Mouse (Mus musculus) forebrain, embryonic 14.5 days (tissue): ENCODE results near the gene Pum3. TPM values are rescaled to one million over a fixed set of nuclear protein-coding genes. Genes with fewer than 3 reads are reported as not detected.

ENCODE experiments used
- ATAC-seq: fragments of 200-750 bp; cut with Nextera tagmentation; 2 replicates; pipeline ENCODE4 v1.8.0; 2017; ENCODE audit warnings: mild to moderate bottlenecking, moderate library complexity
- DNase-seq: peaks from one replicate; pipeline ENCODE4 v3.0.0-alpha.2; 2015; ENCODE audit warnings: low spot score
- H3K27ac ChIP-seq: fragments of 300-500 bp; sonication (generic); 2 replicates; pipeline ENCODE4 v1.5.1; 2014; ENCODE audit warnings: low read depth, mild to moderate bottlenecking, control low read depth, low read length, moderate library complexity
- H3K27me3 ChIP-seq: fragments of 300-500 bp; sonication (generic); replicated peaks from 2 replicates; pipeline ENCODE4 v1.6.1; 2014; ENCODE audit warnings: low read length, control low read depth, mixed read lengths; ENCODE audit not compliant: control insufficient read depth, insufficient read depth
- H3K36me3 ChIP-seq: fragments of 300-500 bp; sonication (generic); 2 replicates; pipeline ENCODE4 v1.6.1; 2014; ENCODE audit warnings: low read length, control low read depth; ENCODE audit not compliant: control insufficient read depth, insufficient read depth
- H3K4me1 ChIP-seq: fragments of 300-500 bp; sonication (generic); 2 replicates; pipeline ENCODE4 v1.6.1; 2014; ENCODE audit warnings: antibody characterized with exemption, low read length, control low read depth; ENCODE audit not compliant: control insufficient read depth, insufficient read depth
- H3K4me2 ChIP-seq: fragments of 300-500 bp; sonication (generic); 2 replicates; pipeline ENCODE4 v1.6.1; 2014; ENCODE audit warnings: mild to moderate bottlenecking, control low read depth, low read length
- H3K4me3 ChIP-seq: fragments of 300-500 bp; sonication (generic); 2 replicates; pipeline ENCODE4 v1.5.1; 2014; ENCODE audit warnings: low read depth, low read length, control low read depth
- H3K9ac ChIP-seq: fragments of 300-500 bp; sonication (generic); 2 replicates; pipeline ENCODE4 v1.6.1; 2014; ENCODE audit warnings: mild to moderate bottlenecking, low read length, control low read depth, moderate library complexity
- H3K9me3 ChIP-seq: fragments of 300-500 bp; sonication (generic); replicated peaks from 2 replicates; pipeline ENCODE4 v1.6.1; 2016; ENCODE audit warnings: low read length, control low read depth, mixed read lengths; ENCODE audit not compliant: control insufficient read depth
- WGBS: fragments of 180-500 bp; shearing (Covaris S2); extraction: QIAGEN DNeasy Blood & Tissue Kit; methylation state at CpG from one replicate; pipeline ENCODE4 v1.1.7; 2014; 5-methylcytosine and 5-hydroxymethylcytosine counted together
- polyA plus RNA-seq: library from polyadenylated mRNA; unstranded; fragments of >200 nt; fragmentation: Nextera tagmentation; extraction: Ambion mirVana; gene quantifications from 2 replicates; pipeline ENCODE4 v1.2.1, GENCODE M21; 2014

Gene Pum3
- polyA plus RNA-seq, 1 experiment from 2014 or later: 69.3 TPM

DNA sequence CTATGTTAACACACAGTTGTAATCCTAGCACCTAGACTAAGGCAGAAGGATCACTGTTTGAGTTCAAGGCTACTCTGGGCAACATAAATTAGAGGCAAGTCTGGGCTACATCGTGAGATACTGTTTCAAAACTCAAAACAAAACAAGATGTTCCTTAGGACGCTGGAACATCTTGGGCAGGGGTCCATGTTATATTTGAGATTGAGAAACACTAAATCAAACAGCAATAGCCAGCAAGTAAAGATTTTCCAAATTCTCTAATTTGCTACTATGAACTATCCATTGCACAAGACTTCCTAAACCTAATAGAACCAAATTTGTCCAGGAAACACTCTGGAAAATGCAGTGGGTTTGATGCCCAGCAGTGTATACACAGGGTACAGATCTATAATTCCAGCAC lies 1.8 kb downstream of the Pum3 start:
- H3K9ac ChIP-seq: no peak overlapping the region
- H3K4me2 ChIP-seq: no peak overlapping the region
- ATAC-seq (no peak), DNase-seq (no peak)
- peaks cover 27% of the 10 kb centered on the region for H3K36me3 ChIP-seq
- no peaks in the 10 kb centered on the region for H3K9me3 ChIP-seq
- peaks cover 11% of the 10 kb centered on the region for H3K4me1 ChIP-seq
- H3K27me3 ChIP-seq: no peaks in the 10 kb centered on the region
- WGBS: 86% methylated on average over 2 of the region's 2 CpGs
- H3K27ac ChIP-seq: no peak overlapping the region
- H3K4me3 ChIP-seq: no peak overlapping the region

GRCm38 (mm10) chr19:27426451-27426850 lies 3.2 kb downstream of the Pum3 start:
- Histone ChIP-seq H3K27ac (no peak overlapping the region), H3K4me3 (no peak overlapping the region), H3K9ac (no peak overlapping the region), H3K36me3 (peaks cover 40% of the 10 kb centered on the region), H3K4me1 (peaks cover 11% of the 10 kb centered on the region), H3K27me3 (no peaks in the 10 kb centered on the region), H3K4me2 (no peak overlapping the region), H3K9me3 (no peaks in the 10 kb centered on the region)
- DNase-seq: peak; percentile 55
- no peak for ATAC-seq
- 95% methylated on average over 1 of the region's 1 CpGs for WGBS

- WGBS: 75% methylated on average over 7 of the region's 7 CpGs
- Histone ChIP-seq H3K4me1 (peaks cover 6% of the 10 kb centered on the region), H3K4me3 (no peak overlapping the region), H3K27ac (no peak overlapping the region), H3K36me3 (peaks cover 46% of the 10 kb centered on the region), H3K4me2 (no peak overlapping the region), H3K27me3 (no peaks in the 10 kb centered on the region), H3K9me3 (no peaks in the 10 kb centered on the region), H3K9ac (no peak overlapping the region)
- DNase-seq: peak; percentile 70
- ATAC-seq: no peak
Observed at GRCm38 (mm10) chr19:27425656-27426055, 4.0 kb downstream of the Pum3 start.

DNA sequence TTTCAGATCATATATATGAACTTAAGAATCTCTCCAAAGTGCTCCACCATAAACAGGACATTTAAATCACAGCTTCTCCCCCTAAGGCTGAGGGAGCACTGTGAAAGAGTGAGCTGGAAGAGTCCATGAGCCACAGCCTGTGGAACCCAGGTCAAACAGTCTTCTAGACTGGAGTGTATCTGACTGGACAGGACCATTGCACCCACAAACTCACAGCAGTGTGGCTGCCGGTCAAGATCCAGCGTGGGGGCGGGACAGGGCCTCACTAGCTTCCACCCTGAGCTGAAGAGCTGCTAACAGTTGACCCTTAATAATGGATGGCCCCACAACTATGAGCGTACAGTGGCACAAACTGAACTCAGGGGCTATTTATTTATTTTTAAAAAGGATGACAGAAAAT lies 12.2 kb downstream of the Pum3 start:
- Histone ChIP-seq H3K27me3 (no peaks in the 10 kb centered on the region), H3K9ac (no peak overlapping the region), H3K36me3 (peaks cover 79% of the 10 kb centered on the region), H3K27ac (no peak overlapping the region), H3K9me3 (no peaks in the 10 kb centered on the region), H3K4me1 (no peaks in the 10 kb centered on the region), H3K4me2 (no peak overlapping the region), H3K4me3 (no peak overlapping the region)
- WGBS: 93% methylated on average over 4 of the region's 4 CpGs
- DNase-seq (no peak), ATAC-seq (no peak)

GRCm38 (mm10) chr19:27416569-27416968 lies 13.1 kb downstream of the Pum3 start:
- H3K9ac ChIP-seq: no peak overlapping the region
- ATAC-seq (no peak), DNase-seq (peak; percentile 57)
- H3K4me3 ChIP-seq: no peak overlapping the region
- no peak overlapping the region for H3K4me2 ChIP-seq
- H3K27ac ChIP-seq: no peak overlapping the region
- H3K4me1 ChIP-seq: no peaks in the 10 kb centered on the region
- 61% methylated on average over 11 of the region's 11 CpGs for WGBS
- no peaks in the 10 kb centered on the region for H3K9me3 ChIP-seq
- H3K27me3 ChIP-seq: no peaks in the 10 kb centered on the region
- H3K36me3 ChIP-seq: peaks cover 78% of the 10 kb centered on the region

DNA sequence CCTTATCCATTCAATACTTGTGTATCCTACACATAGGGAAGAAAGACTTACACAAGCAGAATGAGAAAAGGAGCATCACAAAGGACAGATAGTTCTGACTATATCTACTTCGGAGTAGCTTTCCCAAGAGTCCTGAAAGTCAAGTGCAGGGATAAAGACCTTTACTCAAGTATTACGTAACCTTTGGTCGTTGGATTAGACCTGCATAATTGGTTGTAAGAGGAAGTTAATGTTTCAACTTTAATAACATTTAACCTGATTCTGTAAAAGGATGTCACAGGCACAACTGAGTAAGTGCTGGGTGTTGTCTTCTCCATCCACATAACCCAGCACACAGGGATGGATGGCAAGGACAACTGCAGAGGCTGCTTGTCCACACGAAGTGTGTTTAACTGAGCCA lies 18.3 kb downstream of the Pum3 start:
- Histone ChIP-seq H3K4me1 (no peaks in the 10 kb centered on the region), H3K9ac (no peak overlapping the region), H3K27me3 (no peaks in the 10 kb centered on the region), H3K9me3 (no peaks in the 10 kb centered on the region), H3K27ac (no peak overlapping the region), H3K36me3 (peaks cover 53% of the 10 kb centered on the region), H3K4me3 (no peak overlapping the region), H3K4me2 (no peak overlapping the region)
- 95% methylated on average over 4 of the region's 4 CpGs for WGBS
- DNase-seq (no peak), ATAC-seq (no peak)

DNA sequence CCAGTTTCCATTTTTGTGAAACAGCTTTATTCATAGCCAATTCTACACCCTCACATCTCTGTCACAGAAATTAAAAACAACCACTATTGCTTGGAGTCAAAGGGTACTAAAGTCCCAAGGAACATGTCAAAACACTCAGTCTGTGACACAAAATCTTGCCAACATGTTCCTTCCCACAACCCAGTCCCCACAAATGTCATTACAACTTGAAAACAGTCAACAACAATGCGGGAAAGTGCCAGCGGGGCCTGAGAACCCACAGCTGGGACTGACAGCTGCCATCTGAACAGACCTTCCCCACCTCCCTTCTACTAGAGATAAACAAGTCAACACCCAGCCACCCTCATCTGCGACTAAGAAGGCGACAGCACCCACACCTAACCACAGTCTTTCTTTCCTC lies 18.9 kb downstream of the Pum3 start:
- Histone ChIP-seq H3K4me1 (no peaks in the 10 kb centered on the region), H3K27ac (no peak overlapping the region), H3K4me3 (no peak overlapping the region), H3K9me3 (no peaks in the 10 kb centered on the region), H3K36me3 (peaks cover 48% of the 10 kb centered on the region), H3K9ac (no peak overlapping the region), H3K27me3 (no peaks in the 10 kb centered on the region), H3K4me2 (no peak overlapping the region)
- 84% methylated on average over 4 of the region's 4 CpGs for WGBS
- DNase-seq (no peak), ATAC-seq (no peak)

DNA sequence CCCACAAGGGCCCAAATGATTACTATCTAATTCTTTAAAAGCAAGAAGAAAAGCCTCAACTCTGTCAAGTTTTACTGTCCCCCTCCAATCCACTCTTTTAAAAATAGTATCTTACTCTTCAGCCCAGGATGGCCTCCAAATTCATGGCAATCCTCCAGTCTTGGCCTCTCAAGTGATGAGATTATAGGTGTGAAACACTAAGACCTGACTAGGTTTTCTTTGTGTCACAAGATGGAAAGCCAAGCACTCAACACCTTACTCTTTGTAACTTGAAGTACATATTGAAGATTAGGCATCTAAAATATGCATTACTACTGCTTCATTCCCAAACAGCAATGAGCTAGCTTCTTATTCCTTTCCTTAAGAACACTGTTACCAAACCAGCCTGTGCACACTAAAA lies 19.8 kb downstream of the Pum3 start:
- DNase-seq (no peak), ATAC-seq (no peak)
- Histone ChIP-seq H3K27me3 (no peaks in the 10 kb centered on the region), H3K27ac (no peak overlapping the region), H3K9me3 (no peaks in the 10 kb centered on the region), H3K4me1 (no peaks in the 10 kb centered on the region), H3K9ac (no peak overlapping the region), H3K4me3 (no peak overlapping the region), H3K4me2 (no peak overlapping the region), H3K36me3 (peaks cover 42% of the 10 kb centered on the region)

DNA sequence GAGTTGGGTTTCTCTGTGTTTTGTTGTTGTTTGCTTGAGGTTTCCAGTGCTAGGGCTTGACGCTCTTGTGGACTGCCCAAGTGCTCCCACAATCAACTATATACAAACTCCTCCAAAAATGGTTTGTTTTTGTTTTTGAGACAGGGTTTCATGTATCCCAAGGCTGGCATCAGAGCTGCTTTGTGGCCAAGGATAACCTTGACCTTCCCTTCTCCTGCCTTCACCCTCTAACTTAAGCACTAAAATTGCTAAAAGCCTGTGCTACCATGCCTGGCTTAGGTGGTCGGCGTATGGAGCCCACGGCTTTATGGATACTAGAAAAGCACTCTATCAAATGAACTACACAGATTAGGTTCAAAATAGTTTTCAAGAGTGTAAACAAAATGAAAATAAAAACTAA lies 20.4 kb downstream of the Pum3 start:
- Histone ChIP-seq H3K4me2 (no peak overlapping the region), H3K27ac (no peak overlapping the region), H3K9ac (no peak overlapping the region), H3K36me3 (peaks cover 41% of the 10 kb centered on the region), H3K4me3 (no peak overlapping the region), H3K9me3 (no peaks in the 10 kb centered on the region), H3K27me3 (no peaks in the 10 kb centered on the region), H3K4me1 (no peaks in the 10 kb centered on the region)
- ATAC-seq (no peak), DNase-seq (no peak)
- WGBS: over 99% methylated on average over 4 of the region's 4 CpGs

DNA sequence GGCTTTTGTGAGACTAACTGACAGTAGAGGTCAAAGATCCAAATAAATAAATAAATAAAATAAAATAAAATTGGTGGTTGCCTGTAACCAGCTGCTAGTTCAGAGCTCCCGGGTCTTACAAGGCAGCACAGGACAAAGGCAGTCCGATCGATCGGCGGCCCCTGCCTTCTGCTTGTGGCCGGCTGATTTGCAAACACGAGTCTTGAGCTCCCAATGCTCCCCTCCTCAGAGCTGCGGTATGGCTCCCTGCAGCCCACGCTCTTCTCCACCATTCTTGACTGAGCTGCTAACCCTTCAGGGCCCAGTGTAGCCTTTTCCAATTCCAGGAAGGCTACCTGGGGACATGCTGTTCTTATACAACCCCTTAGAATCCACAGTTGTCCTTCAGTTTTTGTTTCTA lies 31.8 kb downstream of the Pum3 start:
- H3K27ac ChIP-seq: no peak overlapping the region
- H3K27me3 ChIP-seq: no peaks in the 10 kb centered on the region
- no peaks in the 10 kb centered on the region for H3K4me1 ChIP-seq
- no peak overlapping the region for H3K4me2 ChIP-seq
- no peak overlapping the region for H3K4me3 ChIP-seq
- peaks cover 80% of the 10 kb centered on the region for H3K36me3 ChIP-seq
- WGBS: 89% methylated on average over 9 of the region's 9 CpGs
- no peak overlapping the region for H3K9ac ChIP-seq
- DNase-seq (no peak), ATAC-seq (no peak)
- H3K9me3 ChIP-seq: no peaks in the 10 kb centered on the region
